In genomic region chr7:99383246-99383645, GRCm38 (mm10) we compare ENCODE assay signal across 8 mouse cellular contexts. TPM values are rescaled to one million over a fixed set of nuclear protein-coding genes. Genes with fewer than 3 reads are reported as not detected.
DNase-seq lines count a peak whose midpoint lies in the region; ATAC-seq and TF ChIP-seq lines count a peak whose summit lies in the region.

No protein-coding gene starts in this region.

- peak overlapping the region; percentile 64 for H3K9ac ChIP-seq in kidney, embryonic 16.5 days (replicated peaks; ENCODE audit: low read length)
- peak overlapping the region; percentile 86 for H3K9ac ChIP-seq in forebrain, embryonic 15.5 days (replicated peaks)
- no peak overlapping the region; the same call in 1 of the 2 replicates for H3K9ac ChIP-seq in liver, postnatal 0 days (replicated peaks)
- peak overlapping the region; percentile 68; the same call in 1 of the 2 replicates for H3K9ac ChIP-seq in stomach, embryonic 14.5 days (replicated peaks; ENCODE audit: low read depth, low read length)

- H3K4me1 ChIP-seq in kidney, embryonic 16.5 days (ENCODE audit: insufficient read depth, low read length) = peaks cover 58% of the 10 kb centered on the region
- H3K4me1 ChIP-seq in forebrain, embryonic 15.5 days = peaks cover 48% of the 10 kb centered on the region
- H3K4me1 ChIP-seq in liver, postnatal 0 days (ENCODE audit: insufficient read depth) = peaks cover 14% of the 10 kb centered on the region
- H3K4me1 ChIP-seq in stomach, embryonic 14.5 days (ENCODE audit: control insufficient read depth, insufficient read depth, low read length) = peaks cover 23% of the 10 kb centered on the region; the same call in 1 of the 2 replicates

- WGBS in kidney, embryonic 16.5 days = 66% methylated on average over 5 of the region's 5 CpGs
- WGBS in forebrain, embryonic 15.5 days = 55% methylated on average over 5 of the region's 5 CpGs
- 60% methylated on average over 5 of the region's 5 CpGs for WGBS in liver, postnatal 0 days (ENCODE audit: insufficient replicate concordance)
- 59% methylated on average over 5 of the region's 5 CpGs for WGBS in stomach, embryonic 14.5 days

- no peak for TF ChIP-seq EP300 in liver, postnatal 0 days (IDR thresholded peaks at IDR 0.05; ENCODE audit: low read depth)

- no peak for ATAC-seq in kidney, embryonic 16.5 days (ENCODE audit: low FRiP score, low TSS enrichment)
- ATAC-seq in forebrain, embryonic 15.5 days (replicated peaks) = no peak
- ATAC-seq in liver, postnatal 0 days = no peak
- no peak for ATAC-seq in stomach, embryonic 14.5 days (ENCODE audit: insufficient number of reproducible peaks, insufficient read depth, low FRiP score, low read depth)

- H3K27ac ChIP-seq in kidney, embryonic 16.5 days (ENCODE audit: low read length) = peak overlapping the region; percentile 84
- H3K27ac ChIP-seq in forebrain, embryonic 15.5 days (replicated peaks) = peak overlapping the region; percentile 35; the same call in 1 of the 2 replicates
- H3K27ac ChIP-seq in liver, postnatal 0 days (ENCODE audit: low read depth) = no peak overlapping the region
- peak overlapping the region; percentile 68; the same call in 1 of the 2 replicates for H3K27ac ChIP-seq in stomach, embryonic 14.5 days (ENCODE audit: low read length)

- H3K36me3 ChIP-seq in kidney, embryonic 16.5 days (ENCODE audit: insufficient read depth, low read length) = no peaks in the 10 kb centered on the region
- H3K36me3 ChIP-seq in forebrain, embryonic 15.5 days = peaks cover 4% of the 10 kb centered on the region; the same call in 1 of the 2 replicates
- H3K36me3 ChIP-seq in liver, postnatal 0 days (replicated peaks; ENCODE audit: insufficient read depth, low read length) = no peaks in the 10 kb centered on the region
- no peaks in the 10 kb centered on the region for H3K36me3 ChIP-seq in stomach, embryonic 14.5 days (ENCODE audit: control insufficient read depth, insufficient read depth, low read length)

- no peaks in the 10 kb centered on the region for H3K9me3 ChIP-seq in kidney, embryonic 16.5 days (ENCODE audit: low read length)
- no peaks in the 10 kb centered on the region for H3K9me3 ChIP-seq in forebrain, embryonic 15.5 days
- no peaks in the 10 kb centered on the region for H3K9me3 ChIP-seq in liver, postnatal 0 days (ENCODE audit: low read length)
- no peaks in the 10 kb centered on the region for H3K9me3 ChIP-seq in stomach, embryonic 14.5 days (ENCODE audit: control insufficient read depth, low read depth, low read length)

- DNase-seq in kidney, adult 18-20 months = no peak
- no peak for DNase-seq in liver, postnatal 0 days
- no peak for DNase-seq in thymus, postnatal 4 days
- no peak for DNase-seq in testis, postnatal 10 days (ENCODE audit: low spot score)
- no peak for DNase-seq in kidney, adult 11 months

- H3K4me2 ChIP-seq in kidney, embryonic 16.5 days (replicated peaks; ENCODE audit: low read depth, low read length) = peak overlapping the region; percentile 96
- H3K4me2 ChIP-seq in forebrain, embryonic 15.5 days (replicated peaks) = peak overlapping the region; percentile 82
- peak overlapping the region; percentile 90; the same call in 1 of the 2 replicates for H3K4me2 ChIP-seq in liver, postnatal 0 days (ENCODE audit: low read depth, low read length)
- peak overlapping the region; percentile 94 for H3K4me2 ChIP-seq in stomach, embryonic 14.5 days (replicated peaks; ENCODE audit: low read depth, low read length)

- peak overlapping the region; percentile 72 for H3K4me3 ChIP-seq in kidney, embryonic 16.5 days (ENCODE audit: low read length)
- peak overlapping the region; percentile 64 for H3K4me3 ChIP-seq in forebrain, embryonic 15.5 days
- no peak overlapping the region for H3K4me3 ChIP-seq in liver, postnatal 0 days (ENCODE audit: low read depth, low read length)
- peak overlapping the region; percentile 65 for H3K4me3 ChIP-seq in stomach, embryonic 14.5 days (ENCODE audit: low read depth, low read length)

- TF ChIP-seq CTCF in liver, postnatal 0 days (IDR thresholded peaks at IDR 0.05; ENCODE audit: low read depth) = no peak

- H3K27me3 ChIP-seq in kidney, embryonic 16.5 days (ENCODE audit: insufficient read depth, low read length) = no peaks in the 10 kb centered on the region
- no peaks in the 10 kb centered on the region for H3K27me3 ChIP-seq in forebrain, embryonic 15.5 days
- peaks cover 18% of the 10 kb centered on the region for H3K27me3 ChIP-seq in liver, postnatal 0 days (ENCODE audit: insufficient read depth, low read length)
- no peaks in the 10 kb centered on the region for H3K27me3 ChIP-seq in stomach, embryonic 14.5 days (ENCODE audit: control insufficient read depth, insufficient read depth, low read length)

RNA-seq across cellular contexts. Expression of gene Gdpd5, which starts 2.0 kb away (rescaled TPM):
- polyA plus RNA-seq in kidney, embryonic 16.5 days (2015; fragmentation: Nextera tagmentation; extraction: Ambion mirVana) = 20.5 TPM in 2 replicates
- 40.0 and 41.8 TPM in 2 replicates for polyA plus RNA-seq in forebrain, embryonic 15.5 days (2015; fragmentation: Nextera tagmentation; extraction: Ambion mirVana)
- polyA plus RNA-seq in liver, postnatal 0 days (2015; fragmentation: Nextera tagmentation; extraction: Ambion mirVana) = 1.7 TPM in 2 replicates
- 15.9 and 22.7 TPM in 2 replicates for polyA plus RNA-seq in stomach, embryonic 14.5 days (2014; fragmentation: Nextera tagmentation; extraction: Ambion mirVana)

RNA-seq across cellular contexts. Expression of gene Serpinh1, which starts 30.2 kb away (rescaled TPM):
- polyA plus RNA-seq in kidney, embryonic 16.5 days (2015; fragmentation: Nextera tagmentation; extraction: Ambion mirVana) = 1,752 and 1,857 TPM in 2 replicates
- polyA plus RNA-seq in forebrain, embryonic 15.5 days (2015; fragmentation: Nextera tagmentation; extraction: Ambion mirVana) = 210 and 215 TPM in 2 replicates
- 24.0 and 29.6 TPM in 2 replicates for polyA plus RNA-seq in liver, postnatal 0 days (2015; fragmentation: Nextera tagmentation; extraction: Ambion mirVana)
- polyA plus RNA-seq in stomach, embryonic 14.5 days (2014; fragmentation: Nextera tagmentation; extraction: Ambion mirVana) = 474 and 475 TPM in 2 replicates
